Mouse (Mus musculus) CH12.LX (cell line): ENCODE data around the gene Slc35b4. TPM values are rescaled to one million over a fixed set of nuclear protein-coding genes. Genes with fewer than 3 reads are reported as not detected.

Source experiments
- DNase-seq: peaks from one replicate; pipeline ENCODE4 v3.0.0-alpha.2; 2013; ENCODE audit errors: extremely low read depth
- H3K27ac ChIP-seq: 2 replicates; pipeline ENCODE4 v1.5.1; 2012; ENCODE audit warnings: low read depth, mild to moderate bottlenecking, control low read depth, moderate library complexity; ENCODE audit not compliant: insufficient read depth
- H3K27me3 ChIP-seq: replicated peaks from 2 replicates; pipeline ENCODE3; 2012; ENCODE audit warnings: inconsistent platforms
- H3K36me3 ChIP-seq, 2 experiments: replicated peaks in 1 of 2; 2 replicates each; pipeline versions ENCODE3 to v1.6.1; 2012; ENCODE audit warnings: inconsistent platforms in 1 of 2, low read length in 1 of 2, mild to moderate bottlenecking in 1 of 2, mixed read lengths in 1 of 2, moderate library complexity in 1 of 2; ENCODE audit not compliant: control insufficient read depth in 1 of 2, insufficient read depth in 1 of 2
- H3K4me1 ChIP-seq, 2 experiments: 2 replicates each; pipeline ENCODE4 v1.6.1; 2012; ENCODE audit warnings: inconsistent platforms in 1 of 2, moderate library complexity in 1 of 2; ENCODE audit not compliant: insufficient read depth in 2 of 2, control insufficient read depth in 1 of 2
- H3K4me2 ChIP-seq: 2 replicates; pipeline ENCODE4 v1.6.1; 2012; ENCODE audit warnings: low read depth, mild to moderate bottlenecking, control low read depth; ENCODE audit not compliant: poor library complexity, insufficient read depth, severe bottlenecking
- H3K4me3 ChIP-seq, 3 experiments: fragments of 150-350 bp in 1 of 3; sonication (generic) in 1 of 3; replicated peaks in 1 of 3; 2 replicates each; pipeline versions ENCODE3 to v1.5.1; 2011 to 2012; ENCODE audit warnings: low read depth in 2 of 3, low read length in 2 of 3, mild to moderate bottlenecking in 2 of 3, moderate library complexity in 2 of 3, control low read depth in 1 of 3, improper control_type of control experiment in 1 of 3, inconsistent platforms in 1 of 3, mixed read lengths in 1 of 3; ENCODE audit not compliant: poor library complexity in 1 of 3
- H3K79me2 ChIP-seq: replicated peaks from 2 replicates; pipeline ENCODE4 v1.6.1; 2012; ENCODE audit warnings: mild to moderate bottlenecking, moderate library complexity; ENCODE audit not compliant: control insufficient read depth, poor library complexity, insufficient read depth, severe bottlenecking; ENCODE audit errors: extremely low read depth
- H3K9ac ChIP-seq: 2 replicates; pipeline ENCODE4 v1.6.1; 2012; ENCODE audit warnings: low read depth, mild to moderate bottlenecking, control low read depth, moderate library complexity; ENCODE audit not compliant: insufficient read depth
- H3K9me3 ChIP-seq: replicated peaks from 2 replicates; pipeline ENCODE3; 2012; ENCODE audit warnings: low read length, inconsistent platforms, mixed read lengths
- ELF1 ChIP-seq: IDR thresholded peaks from 2 replicates; pipeline ENCODE4 v1.6.1; 2014; ENCODE audit warnings: low read depth, mild to moderate bottlenecking, inconsistent platforms, low read length, improper control_type of control experiment
- EP300 ChIP-seq: IDR thresholded peaks from 2 replicates; pipeline ENCODE4 v1.6.1; 2011; ENCODE audit warnings: low read length, improper control_type of control experiment
- HCFC1 ChIP-seq: IDR thresholded peaks from 2 replicates; pipeline ENCODE4 v1.6.1; 2012; ENCODE audit warnings: low read depth, mild to moderate bottlenecking, inconsistent platforms, low read length, improper control_type of control experiment
- IRF4 ChIP-seq: IDR thresholded peaks from 2 replicates; pipeline ENCODE4 v1.6.1; 2014; ENCODE audit warnings: low read depth, mild to moderate bottlenecking, inconsistent platforms, low read length, improper control_type of control experiment
- JUN ChIP-seq: IDR thresholded peaks from 2 replicates; pipeline ENCODE4 v1.6.1; 2011; ENCODE audit warnings: low read depth, mild to moderate bottlenecking, low read length, improper control_type of control experiment, moderate library complexity; ENCODE audit not compliant: insufficient read depth
- MAFK ChIP-seq: IDR thresholded peaks from 2 replicates; pipeline ENCODE4 v1.6.1; 2011; ENCODE audit warnings: low read length, improper control_type of control experiment; ENCODE audit not compliant: insufficient replicate concordance
- MAZ ChIP-seq: IDR thresholded peaks from 2 replicates; pipeline ENCODE4 v1.6.1; 2012; ENCODE audit warnings: low read depth, mild to moderate bottlenecking, inconsistent platforms, low read length, improper control_type of control experiment, moderate library complexity
- MXI1 ChIP-seq: IDR thresholded peaks from 2 replicates; pipeline ENCODE4 v1.6.1; 2011; ENCODE audit warnings: mild to moderate bottlenecking, low read depth, low read length, improper control_type of control experiment
- MYC ChIP-seq: IDR thresholded peaks from 2 replicates; pipeline ENCODE4 v1.6.1; 2011; ENCODE audit warnings: low read depth, mild to moderate bottlenecking, improper control_type of control experiment, low read length
- NELFE ChIP-seq: IDR thresholded peaks from 2 replicates; pipeline ENCODE4 v1.6.1; 2011; ENCODE audit warnings: low read depth, low read length, improper control_type of control experiment
- NRF1 ChIP-seq: IDR thresholded peaks from 2 replicates; pipeline ENCODE4 v1.6.1; 2014; ENCODE audit warnings: low read depth, mild to moderate bottlenecking, inconsistent platforms, low read length, improper control_type of control experiment, moderate library complexity
- PAX5 ChIP-seq: IDR thresholded peaks from 2 replicates; pipeline ENCODE4 v1.6.1; 2012; ENCODE audit warnings: low read length, inconsistent platforms, mixed read lengths
- POLR2A ChIP-seq: IDR thresholded peaks from 2 replicates; pipeline ENCODE4 v1.6.1; 2011; ENCODE audit warnings: low read depth, mild to moderate bottlenecking, improper control_type of control experiment, low read length
- POLR2AphosphoS2 ChIP-seq: IDR thresholded peaks from 2 replicates; pipeline ENCODE4 v1.6.1; 2011; ENCODE audit warnings: low read depth, low read length, improper control_type of control experiment
- RAD21 ChIP-seq: IDR thresholded peaks from 2 replicates; pipeline ENCODE4 v1.6.1; 2011; ENCODE audit warnings: low read depth, mild to moderate bottlenecking, low read length, improper control_type of control experiment, moderate library complexity
- RCOR1 ChIP-seq: conservative IDR thresholded peaks from 2 replicates; pipeline ENCODE4 v1.6.1; 2012; ENCODE audit warnings: low read depth, mild to moderate bottlenecking, inconsistent platforms, low read length, improper control_type of control experiment
- SIN3A ChIP-seq: IDR thresholded peaks from 2 replicates; pipeline ENCODE4 v1.6.1; 2012; ENCODE audit warnings: low read length, improper control_type of control experiment, inconsistent platforms
- TBP ChIP-seq: conservative IDR thresholded peaks from 2 replicates; pipeline ENCODE4 v1.6.1; 2011; ENCODE audit warnings: low read depth, low read length, improper control_type of control experiment
- USF1 ChIP-seq: IDR thresholded peaks from 2 replicates; pipeline ENCODE4 v1.6.1; 2014; ENCODE audit warnings: low read depth, mild to moderate bottlenecking, inconsistent platforms, low read length, improper control_type of control experiment
- ZC3H11A ChIP-seq: IDR thresholded peaks from 2 replicates; pipeline ENCODE4 v1.6.1; 2012; ENCODE audit warnings: low read depth, mild to moderate bottlenecking, inconsistent platforms, low read length, improper control_type of control experiment
- ZKSCAN1 ChIP-seq: IDR thresholded peaks from 2 replicates; pipeline ENCODE4 v1.6.1; 2012; ENCODE audit warnings: low read depth, inconsistent platforms, low read length, improper control_type of control experiment, borderline replicate concordance
- dilution Hi-C: fragments of 300-500 bp; cut with MboI; formaldehyde crosslinking; loops from 2 replicates; pipeline ENCODE4 v1.14.3; 2020; ENCODE audit warnings: low sequenced_read_pairs; ENCODE audit not compliant: extremely low pct_unique_long_range_greater_than_20kb, extremely low pct_ligation_motif_present
- in situ Hi-C: fragments of 300-500 bp; cut with MboI; formaldehyde crosslinking; loops from 3 replicates; pipeline ENCODE4 v1.14.3; 2019; ENCODE audit warnings: low sequenced_read_pairs, low pct_ligation_motif_present, low pct_unique_long_range_greater_than_20kb, mixed read lengths
- polyA plus RNA-seq: library from polyadenylated mRNA; unstranded; fragments of >175 nt; gene quantifications from 2 replicates; pipeline ENCODE4 v1.2.1, GENCODE M21; 2012; ENCODE audit warnings: low read depth; ENCODE audit not compliant: insufficient read length
- total RNA-seq, 2 experiments: library from RNA; depleted of rRNA; stranded (reverse); fragments of 300-350 nt in 1 of 2; fragments of >200 nt in 1 of 2; gene quantifications; 2 replicates each; pipeline ENCODE4 v1.2.3; 2012 to 2014

The Slc35b4 gene
- total and polyA plus RNA-seq, 3 experiments = 16.9 to 34.8 (median 19.8) TPM

DNA sequence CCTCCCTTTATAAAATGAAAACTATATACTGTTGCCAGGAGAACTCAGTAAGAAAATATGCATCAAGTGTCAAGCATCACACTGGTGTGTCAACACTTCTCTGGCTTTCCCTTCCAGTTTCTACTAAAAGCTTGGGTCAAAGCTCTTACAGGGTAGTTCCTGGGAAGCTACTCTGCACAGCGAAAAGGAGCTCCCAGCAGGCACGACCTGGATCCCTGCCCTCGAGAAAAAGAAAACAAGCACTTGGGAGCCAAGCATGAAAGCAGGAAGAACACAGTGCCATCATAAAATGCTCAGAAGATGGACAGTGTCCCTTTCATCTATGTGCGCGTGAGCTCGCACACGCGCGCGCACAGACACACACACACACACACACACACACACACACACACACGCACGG, 3.7 kb downstream of the Slc35b4 start:
- Histone ChIP-seq H3K4me2 (no peak overlapping the region), H3K9me3 (no peaks in the 10 kb centered on the region), H3K4me3 (no peak overlapping the region), H3K27me3 (no peaks in the 10 kb centered on the region), H3K79me2 (peaks cover 14% of the 10 kb centered on the region), H3K27ac (no peak overlapping the region), H3K4me1 (peaks cover 10 to 73% of the 10 kb centered on the region in 2 experiments)
- DNase-seq = no peak
- dilution Hi-C loops = no loop called here
- in situ Hi-C loops = no loop called here
- no peak for TF ChIP-seq IRF4
- TF ChIP-seq ZKSCAN1 = no peak
- TF ChIP-seq SIN3A = no peak
- TF ChIP-seq MAFK = no peak
- TF ChIP-seq USF1 = no peak
- TF ChIP-seq TBP = no peak
- TF ChIP-seq PAX5 = no peak
- TF ChIP-seq RCOR1 = no peak
- TF ChIP-seq POLR2AphosphoS2 = no peak
- TF ChIP-seq JUN = no peak
- no peak for TF ChIP-seq MYC
- TF ChIP-seq NELFE = no peak
- TF ChIP-seq, all 38 proteins: peak for 0
- peaks cover 16 to 44% of the 10 kb centered on the region in 2 experiments for H3K36me3 ChIP-seq
- H3K9ac ChIP-seq = no peak overlapping the region

DNA sequence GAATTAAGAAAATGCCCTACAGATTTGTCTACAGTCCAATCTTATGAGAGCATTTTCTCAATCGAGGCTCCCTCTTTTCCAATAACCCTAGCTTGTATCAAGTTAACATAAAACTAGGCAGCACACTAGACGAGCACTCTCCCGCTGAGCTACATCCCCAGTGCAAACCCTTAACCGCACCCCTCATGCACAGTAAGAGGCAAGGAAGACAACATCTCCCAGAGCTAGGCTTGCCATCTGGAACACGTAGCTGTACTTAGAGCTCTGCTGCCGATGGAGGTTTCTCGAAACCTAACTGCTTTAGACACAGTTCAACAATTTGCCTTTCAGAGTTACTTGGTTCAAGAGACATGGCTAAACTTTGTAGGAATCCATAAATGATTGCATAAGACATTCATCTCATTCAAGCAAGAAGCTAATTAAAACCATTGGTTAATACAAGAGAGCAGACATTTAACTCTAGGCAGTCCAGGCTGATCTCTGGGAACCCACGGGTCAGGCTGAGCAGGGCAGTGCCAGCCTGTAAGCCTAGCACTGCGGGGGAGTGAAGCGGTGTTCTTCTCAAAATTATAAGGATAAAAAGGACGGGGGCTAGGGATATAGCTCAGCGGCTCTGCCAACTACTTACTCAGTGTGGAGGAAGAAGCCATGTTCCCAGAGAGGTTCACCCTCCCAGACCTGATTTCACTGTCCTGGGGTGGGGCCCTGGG, 5.0 kb downstream of the Slc35b4 start:
- Histone ChIP-seq H3K4me3 (no peak overlapping the region), H3K79me2 (peaks cover 14% of the 10 kb centered on the region), H3K36me3 (peaks cover 22 to 54% of the 10 kb centered on the region in 2 experiments), H3K9ac (no peak overlapping the region), H3K9me3 (no peaks in the 10 kb centered on the region), H3K27me3 (no peaks in the 10 kb centered on the region), H3K4me2 (no peak overlapping the region), H3K4me1 (peaks cover 3 to 61% of the 10 kb centered on the region in 2 experiments; a peak in 3 of 4 replicates), H3K27ac (no peak overlapping the region)
- no peak for DNase-seq
- TF ChIP-seq NRF1 = no peak
- no peak for TF ChIP-seq HCFC1
- TF ChIP-seq NELFE = no peak
- TF ChIP-seq EP300 = no peak
- TF ChIP-seq ZC3H11A = no peak
- TF ChIP-seq POLR2A = no peak
- TF ChIP-seq USF1 = no peak
- TF ChIP-seq ELF1 = no peak
- no peak for TF ChIP-seq RAD21
- TF ChIP-seq MAZ = no peak
- no peak for TF ChIP-seq MAFK
- no peak for TF ChIP-seq POLR2AphosphoS2
- TF ChIP-seq JUN = no peak
- no peak for TF ChIP-seq MXI1
- TF ChIP-seq SIN3A = no peak
- TF ChIP-seq TBP = no peak
- dilution Hi-C loops = no loop called here
- in situ Hi-C loops = no loop called here
